Mouse (Mus musculus) mouse embryonic stem cell (cell line): ENCODE measurements around the gene Lman2.

ENCODE experiments used
- in situ Hi-C, 2 experiments: fragments of 300-500 bp; cut with MboI; formaldehyde crosslinking; loops; 1 replicate in 1 of 2; 3 replicates in 1 of 2; pipeline ENCODE4 v1.14.3; 2019 to 2020; ENCODE audit warnings: low sequenced_read_pairs in 2 of 2, low pct_unique_long_range_greater_than_20kb in 1 of 2, mixed read lengths in 1 of 2; ENCODE audit not compliant: unreplicated experiment in 1 of 2

Lman2 gene

DNA sequence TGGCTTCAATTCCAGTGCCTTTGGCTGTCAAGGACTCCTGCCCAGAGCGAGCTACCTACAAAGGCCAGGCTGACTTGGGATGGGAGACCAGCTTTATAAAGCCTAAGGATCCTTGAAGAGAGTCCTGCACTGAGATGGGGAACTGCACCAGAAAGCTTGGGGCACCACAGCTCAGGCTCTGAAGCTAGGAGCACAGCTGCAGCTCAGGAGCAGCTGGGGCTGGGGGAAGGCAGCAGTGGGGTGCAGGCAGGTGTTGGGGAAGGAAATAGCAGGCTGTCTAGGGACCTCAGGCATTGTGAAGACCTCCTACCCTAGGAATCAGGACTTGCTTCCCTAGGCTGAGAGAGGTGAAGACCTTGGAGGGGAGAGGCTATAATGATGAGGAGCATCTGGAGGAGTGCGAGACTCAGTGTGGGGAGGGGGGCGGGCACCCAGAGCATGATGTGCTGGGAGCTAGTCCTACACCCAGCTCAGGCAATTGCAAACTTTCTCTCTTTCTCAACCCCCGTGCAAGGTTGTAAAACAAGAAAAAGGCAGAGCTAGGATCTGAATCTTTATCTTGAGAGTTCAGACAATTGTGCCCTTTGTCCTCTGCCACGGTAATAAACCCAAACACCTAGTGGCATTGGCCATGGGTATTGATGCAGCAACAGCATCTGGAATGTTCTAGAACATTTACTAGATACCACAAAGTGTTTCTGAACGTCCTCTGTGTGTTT is 11.8 kb upstream of the Lman2 start:
- in situ Hi-C loops, result no loop called here

DNA sequence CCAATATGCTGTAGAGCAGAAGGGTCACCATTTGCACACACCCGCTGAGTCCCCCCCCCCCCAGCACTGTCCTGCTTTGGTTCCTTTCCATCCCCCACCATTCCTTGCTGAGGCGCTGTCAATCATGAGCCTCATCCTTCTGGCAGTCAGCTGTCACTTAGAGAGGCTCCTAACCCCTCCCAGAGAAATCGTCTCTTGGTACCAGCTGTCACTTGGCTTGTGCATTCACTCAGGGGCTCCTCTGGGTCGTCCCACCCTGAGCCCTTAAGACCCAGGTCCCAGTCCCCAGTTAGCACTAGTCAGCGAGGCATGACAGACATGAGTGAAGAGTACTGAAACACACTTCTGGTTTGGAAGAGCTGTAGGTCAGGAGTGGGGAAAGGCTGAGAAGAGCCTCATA is 9.2 kb upstream of the Lman2 start:
- in situ Hi-C loops, result no loop called here

GRCm38 (mm10) chr13:55371007-55371681 is 8.6 kb upstream of the Lman2 start:
- in situ Hi-C loops, result no loop called here

DNA sequence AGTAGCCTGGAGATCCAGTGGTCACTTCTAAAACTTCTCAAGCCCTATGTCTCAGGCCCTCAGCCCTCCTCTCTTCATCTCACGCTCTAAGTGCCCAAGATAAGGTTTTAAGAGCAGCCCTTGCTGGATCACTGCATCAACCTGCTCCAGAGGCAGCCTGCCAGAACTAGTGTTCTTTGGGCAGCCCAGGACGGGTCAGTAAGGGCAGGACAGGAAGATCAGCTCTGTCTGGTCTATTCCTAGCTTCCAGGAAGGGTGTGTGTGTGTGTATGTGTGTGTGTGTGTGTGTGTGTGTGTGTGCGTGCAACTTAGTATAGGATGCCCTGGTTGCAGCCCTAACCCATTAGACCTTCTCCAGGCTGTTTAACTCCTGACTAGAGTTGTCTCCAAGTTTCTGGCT is 7.7 kb upstream of the Lman2 start:
- in situ Hi-C loops, result no loop called here

GRCm38 (mm10) chr13:55369531-55370114 is 7.0 kb upstream of the Lman2 start, which contains the start of gene Rgs14:
Rgs14 (plus strand) TSS chr13:55369732.
- in situ Hi-C loops, result no loop called here

DNA sequence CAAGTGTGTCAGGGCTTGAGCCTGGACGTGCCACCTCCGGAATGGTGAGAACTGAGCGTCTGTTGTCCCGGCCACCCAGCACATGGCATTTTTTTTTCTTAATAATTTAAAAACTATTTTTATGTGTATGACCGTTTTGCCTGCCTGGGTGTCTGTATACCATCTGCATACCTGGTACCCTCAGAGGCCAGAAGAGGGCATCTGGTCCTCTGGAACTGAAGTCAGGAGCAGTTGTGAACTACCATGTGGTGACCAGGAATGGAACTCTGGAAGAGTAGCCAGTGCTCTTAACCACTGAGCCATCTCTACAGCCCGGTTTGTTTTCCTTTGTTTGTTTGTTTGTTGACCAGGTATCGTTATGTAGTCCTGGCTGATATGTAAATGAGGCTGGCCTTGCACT is 5.8 kb upstream of the Lman2 start:
- in situ Hi-C loops, result no loop called here

DNA sequence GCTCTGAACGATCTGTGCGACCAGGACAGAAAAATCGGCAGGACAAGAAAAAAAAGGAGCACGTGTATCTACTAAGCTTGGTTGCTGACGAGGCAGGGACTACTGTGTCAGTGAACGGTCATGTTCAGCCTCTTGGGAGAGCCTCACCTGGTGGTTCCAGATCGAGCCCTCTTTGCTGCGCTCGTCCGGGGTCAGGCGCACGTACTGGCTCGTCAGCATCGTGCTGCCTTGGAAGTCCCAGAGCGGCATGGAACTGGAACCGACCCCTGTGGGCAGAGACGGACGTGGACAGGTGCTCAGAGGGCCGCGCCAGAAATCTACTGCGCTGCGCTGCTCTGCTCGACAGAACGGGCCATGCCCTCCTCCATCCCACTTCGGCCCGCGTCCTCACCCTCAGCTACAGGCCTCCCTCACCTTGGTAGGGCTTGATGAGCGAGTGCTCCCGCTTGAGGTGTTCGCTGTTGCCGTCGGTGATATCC is 570 bp downstream of the Lman2 start:
- in situ Hi-C loops, result no loop called here

GRCm38 (mm10) chr13:55361145-55361544 is 1.4 kb downstream of the Lman2 start:
- in situ Hi-C loops, result no loop called here

DNA sequence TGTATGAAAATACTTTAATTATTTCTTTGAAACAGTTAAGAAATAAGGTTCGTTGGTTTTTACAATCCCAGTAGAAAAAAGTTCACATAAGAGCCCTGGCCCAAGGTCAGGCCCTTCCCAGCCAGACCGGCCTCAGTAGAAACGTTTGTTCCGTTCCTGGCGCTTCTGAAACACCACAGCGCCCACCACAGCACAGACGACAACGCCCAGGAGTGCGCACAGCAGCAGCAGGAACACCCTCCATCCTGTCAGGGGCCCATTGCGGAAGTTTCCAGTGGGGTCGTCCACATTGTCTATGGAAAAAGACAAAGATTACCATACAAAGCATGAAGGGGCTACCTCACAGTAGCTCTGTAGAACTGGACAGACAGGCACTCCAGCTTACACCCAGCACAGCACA is 15.8 kb downstream of the Lman2 start:
- in situ Hi-C loops, result no loop called here

- in situ Hi-C loops, result no loop called here
Measured at GRCm38 (mm10) chr13:55344286-55344685, 18.3 kb downstream of the Lman2 start.

- in situ Hi-C loops, result no loop called here
Measured at GRCm38 (mm10) chr13:55342469-55342868, 20.1 kb downstream of the Lman2 start.

DNA sequence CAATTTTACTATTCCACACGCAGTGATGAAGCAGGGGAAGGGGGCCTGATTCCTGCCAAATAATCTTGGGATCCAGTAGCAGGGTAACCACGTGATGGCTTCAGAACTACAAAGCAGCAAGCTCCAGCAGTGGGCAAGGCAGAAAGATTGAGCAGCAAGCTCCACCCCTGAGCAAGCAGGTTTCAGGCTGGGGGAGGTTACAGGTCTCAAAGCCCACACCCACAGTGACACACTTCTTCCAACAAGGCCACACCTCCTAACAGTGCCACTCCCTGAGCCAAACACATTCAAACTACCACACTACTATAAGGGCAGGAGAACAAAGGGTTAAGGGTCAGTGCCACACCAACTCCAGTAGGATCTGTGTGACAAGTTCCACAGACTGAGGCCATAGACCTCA is 23.3 kb downstream of the Lman2 start:
- in situ Hi-C loops, result no loop called here

DNA sequence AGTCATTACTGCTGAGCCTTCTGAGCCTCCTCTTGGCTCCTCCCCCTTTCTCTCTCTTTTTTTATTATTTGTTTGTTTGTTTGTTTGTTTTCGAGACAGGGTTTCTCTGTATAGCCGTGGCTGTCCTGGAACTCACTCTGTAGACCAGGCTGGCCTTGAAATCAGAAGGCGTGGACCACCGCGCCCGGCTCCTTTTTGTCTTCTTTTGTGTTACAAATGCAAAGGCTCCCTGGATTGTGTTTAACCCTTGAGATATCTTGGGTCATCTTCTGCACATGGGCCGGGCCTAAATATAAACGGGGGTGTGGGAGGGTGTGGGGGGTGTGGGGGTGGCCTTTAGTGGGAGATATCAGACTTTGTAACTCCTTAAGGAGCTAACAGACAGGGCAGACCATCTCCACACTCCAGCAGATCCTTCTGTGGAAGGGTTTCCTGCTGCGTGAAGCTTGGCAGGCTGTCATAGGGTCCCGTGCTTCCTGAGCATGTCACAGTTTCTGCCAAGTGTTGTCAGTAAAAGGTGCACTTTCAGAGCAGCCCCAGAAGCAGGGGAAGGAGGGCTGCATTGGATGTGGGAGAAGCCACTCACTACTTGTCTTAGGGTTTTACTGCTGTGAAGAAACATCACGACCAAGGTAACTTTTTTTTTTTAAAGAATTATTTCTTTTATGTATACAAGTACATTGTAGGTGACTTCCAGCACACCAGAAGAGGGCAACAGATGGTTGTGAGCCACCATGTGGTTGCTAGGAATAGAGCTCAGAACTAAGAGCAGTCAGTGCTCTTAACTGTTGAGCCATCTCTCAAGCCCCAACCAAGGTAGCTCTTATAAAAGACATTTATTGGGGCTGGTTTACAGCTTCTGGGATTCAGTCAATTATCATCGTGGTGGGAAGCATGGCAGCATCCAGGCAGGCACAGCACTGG is 24.2 kb downstream of the Lman2 start:
- in situ Hi-C loops, result no loop called here

- in situ Hi-C loops, result no loop called here
Measured at GRCm38 (mm10) chr13:55337341-55337975, 25.1 kb downstream of the Lman2 start.

DNA sequence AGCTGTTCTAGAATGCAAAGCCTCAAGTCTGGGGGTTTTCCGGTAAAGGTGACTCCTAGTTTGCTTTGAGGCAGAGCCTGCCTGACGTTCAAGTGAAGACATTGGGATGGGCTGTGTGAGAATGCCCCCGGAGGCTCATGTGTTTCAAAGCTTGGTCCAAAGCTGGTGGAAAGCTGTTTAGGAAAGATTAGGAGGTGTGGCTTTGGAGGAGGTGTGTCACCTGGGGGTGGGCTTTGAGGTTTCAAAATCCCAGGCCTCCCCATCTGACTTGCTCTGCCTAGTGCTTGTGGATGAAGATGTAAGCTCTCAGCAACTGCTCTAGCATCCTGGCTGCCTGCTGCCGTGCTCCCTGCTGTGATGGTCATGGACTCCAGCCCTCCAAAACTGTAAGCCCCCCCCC is 26.9 kb downstream of the Lman2 start:
- in situ Hi-C loops, result no loop called here

DNA sequence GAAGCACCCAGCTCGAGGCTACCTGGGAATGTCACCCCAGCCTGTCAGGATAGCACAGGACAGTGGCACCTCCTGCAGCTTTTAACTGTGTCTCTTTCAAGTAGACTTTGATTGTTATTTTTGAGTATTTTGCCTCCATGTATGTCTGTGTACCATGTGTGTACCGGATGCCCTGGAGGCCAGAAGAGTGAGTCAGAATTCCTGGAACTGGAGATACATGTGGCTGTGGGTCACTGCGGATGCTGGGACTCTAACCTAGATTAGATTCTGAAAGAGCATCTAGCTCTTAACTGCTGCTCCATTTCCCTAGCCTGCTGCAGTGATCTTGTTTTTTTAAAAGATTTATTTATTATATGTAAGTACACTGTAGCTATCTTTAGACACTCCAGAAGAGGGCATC is 30.3 kb downstream of the Lman2 start:
- in situ Hi-C loops, result no loop called here

DNA sequence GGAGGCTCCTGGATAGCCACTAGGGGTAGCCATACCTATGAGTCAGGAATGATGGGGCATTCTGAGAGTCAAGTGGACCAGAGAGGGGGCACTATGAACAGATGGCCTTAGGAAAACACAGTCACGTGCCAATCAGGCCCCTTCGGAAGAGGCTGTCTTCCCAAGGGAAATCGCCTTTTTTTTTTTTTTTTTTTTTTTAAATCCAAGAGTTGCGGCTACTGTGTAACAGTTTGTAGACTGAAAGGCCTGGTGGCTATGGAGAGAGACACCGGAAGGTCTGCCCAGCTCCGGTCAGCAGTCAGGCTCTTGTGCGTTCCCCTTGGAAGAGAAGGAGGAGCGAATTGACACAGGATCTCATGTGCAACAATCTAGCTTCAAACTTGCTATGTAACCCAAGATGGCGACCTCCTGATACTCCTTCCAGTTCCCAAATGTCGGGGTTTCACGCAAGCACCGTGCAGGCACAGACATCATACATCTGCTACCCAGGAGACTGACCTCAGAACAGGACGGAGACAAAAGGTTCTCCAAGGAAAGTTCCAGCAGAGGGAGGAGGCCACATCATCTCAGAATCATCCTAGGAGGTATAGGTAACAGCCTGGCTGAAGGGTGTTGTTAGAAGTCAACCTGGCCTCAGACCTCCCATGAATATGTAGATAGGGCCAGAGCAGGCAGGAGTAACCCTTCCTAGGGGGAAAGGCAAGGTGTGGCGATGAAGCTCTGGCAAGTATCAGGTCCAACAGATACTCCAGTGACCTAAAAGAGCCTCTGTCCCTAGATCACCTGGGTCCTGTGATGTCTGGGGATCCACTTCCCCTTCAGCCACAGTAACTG is 31.8 kb downstream of the Lman2 start:
- in situ Hi-C loops, result no loop called here
